9 mouse cellular contexts compared by ENCODE assay signal in the genomic region with DNA sequence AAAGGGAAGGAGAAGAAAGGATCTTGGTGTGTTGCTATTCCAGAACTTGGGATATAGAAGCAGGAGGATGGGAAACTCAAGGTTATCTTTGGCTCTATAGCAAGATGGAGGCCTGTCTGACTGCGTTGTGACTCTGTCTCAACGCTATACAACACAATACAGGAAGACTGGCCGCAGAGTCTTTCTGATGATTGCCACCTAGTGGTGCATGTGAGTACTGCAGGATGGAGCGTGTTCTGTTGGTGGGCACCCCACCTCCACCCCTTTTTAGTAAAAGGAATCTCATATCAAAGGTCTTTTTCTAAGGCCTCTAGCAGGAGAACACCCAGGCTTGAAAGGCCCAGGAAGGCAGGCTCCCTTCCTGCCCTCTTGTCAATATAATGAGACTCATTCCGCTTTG. TPM values are rescaled to one million over a fixed set of nuclear protein-coding genes. Genes with fewer than 3 reads are reported as not detected.
A peak's percentile ranks its signal among the peaks of the same experiment; 100 is the strongest.
DNase-seq lines count a peak whose midpoint lies in the region; ATAC-seq and TF ChIP-seq lines count a peak whose summit lies in the region.
"Had no signal": no experiment of that assay in that cellular context is flagged by ENCODE, and none has a peak within 500 bp of the region (broad histone marks: within the 10 kb centered on the region; RNA-seq: fewer than 3 reads in every experiment).

No protein-coding gene starts in this region.

- 16% methylated on average over 5 of the region's 5 CpGs for WGBS in hindbrain, embryonic 10.5 days
- WGBS in hindbrain, embryonic 13.5 days: 13% methylated on average over 5 of the region's 5 CpGs
- 16% methylated on average over 5 of the region's 5 CpGs for WGBS in thymus, adult 2 months

- H3K4me1 ChIP-seq in hindbrain, embryonic 10.5 days (replicated peaks): peaks cover 19% of the 10 kb centered on the region; the same call in 1 of the 2 replicates
- H3K4me1 ChIP-seq in hindbrain, embryonic 13.5 days (replicated peaks): 0 out of 2 replicates have a peak, but pooled peaks cover 2% of the 10 kb centered on the region
- H3K4me1 ChIP-seq in cortical plate, adult 2 months (ENCODE audit: control insufficient read depth, insufficient read depth, low read length): no peaks in the 10 kb centered on the region
- H3K4me1 ChIP-seq in thymus, adult 2 months (replicated peaks; ENCODE audit: control insufficient read depth, insufficient read depth, low read length): no peaks in the 10 kb centered on the region
- H3K4me1 ChIP-seq: embryonic facial prominence, embryonic 12.5 days had no signal

- no peaks in the 10 kb centered on the region for H3K9me3 ChIP-seq in hindbrain, embryonic 10.5 days
- no peaks in the 10 kb centered on the region for H3K9me3 ChIP-seq in hindbrain, embryonic 13.5 days
- H3K9me3 ChIP-seq: embryonic facial prominence, embryonic 12.5 days had no signal

- H3K27me3 ChIP-seq in hindbrain, embryonic 10.5 days (ENCODE audit: insufficient read depth, poor library complexity, severe bottlenecking): peaks cover 21% of the 10 kb centered on the region
- peaks cover 8% of the 10 kb centered on the region for H3K27me3 ChIP-seq in hindbrain, embryonic 13.5 days
- no peaks in the 10 kb centered on the region for H3K27me3 ChIP-seq in thymus, adult 2 months (ENCODE audit: control insufficient read depth, insufficient read depth, low read length)

- H3K9ac ChIP-seq in hindbrain, embryonic 13.5 days: no peak overlapping the region
- H3K9ac ChIP-seq: embryonic facial prominence, embryonic 12.5 days had no signal

- no peak overlapping the region for H3K27ac ChIP-seq in hindbrain, embryonic 10.5 days
- no peak overlapping the region for H3K27ac ChIP-seq in hindbrain, embryonic 13.5 days
- no peak overlapping the region for H3K27ac ChIP-seq in cortical plate, adult 2 months (ENCODE audit: insufficient read depth, low read length)
- H3K27ac ChIP-seq in thymus, adult 2 months (ENCODE audit: control insufficient read depth, insufficient read depth, low read length): no peak overlapping the region
- H3K27ac ChIP-seq: embryonic facial prominence, embryonic 12.5 days had no signal

- ATAC-seq in hindbrain, embryonic 13.5 days (ENCODE audit: low FRiP score): no peak
- ATAC-seq in activated CD4-positive, CD25-positive, alpha-beta regulatory T cell, adult 4 months: peak; percentile 72

- H3K36me3 ChIP-seq in hindbrain, embryonic 10.5 days: no peaks in the 10 kb centered on the region
- no peaks in the 10 kb centered on the region for H3K36me3 ChIP-seq in hindbrain, embryonic 13.5 days
- no peaks in the 10 kb centered on the region for H3K36me3 ChIP-seq in thymus, adult 2 months (ENCODE audit: control insufficient read depth, insufficient read depth, low read length)
- H3K36me3 ChIP-seq: embryonic facial prominence, embryonic 12.5 days had no signal

- no peak overlapping the region for H3K4me2 ChIP-seq in hindbrain, embryonic 13.5 days
- H3K4me2 ChIP-seq: embryonic facial prominence, embryonic 12.5 days had no signal

- no peak overlapping the region for H3K4me3 ChIP-seq in hindbrain, embryonic 10.5 days
- H3K4me3 ChIP-seq in hindbrain, embryonic 13.5 days: no peak overlapping the region
- no peak overlapping the region for H3K4me3 ChIP-seq in cortical plate, adult 2 months (ENCODE audit: insufficient read depth, low read length)
- H3K4me3 ChIP-seq in thymus, adult 2 months (ENCODE audit: control insufficient read depth, insufficient read depth, low read length): no peak overlapping the region
- H3K4me3 ChIP-seq: embryonic facial prominence, embryonic 12.5 days had no signal

- intact Hi-C loops in heart, postnatal 36 days (cut with DNase I): loop anchor here (10.0 kb wide), 1 partner anchor 422 kb away; a partner anchor contains a TSS
- intact Hi-C loops in left cerebral cortex, postnatal 25 days (cut with DNase I): loop anchor here (2.0 to 5.0 kb wide), 3 partner anchors 60 to 224 kb away; a partner anchor contains a TSS

- DNase-seq in hindbrain, embryonic 10.5 days (ENCODE audit: low spot score): peak; percentile 75
- DNase-seq in heart, postnatal 36 days: peak; percentile 84 to 89
- DNase-seq in left cerebral cortex, postnatal 25 days (ENCODE audit: low spot score in 2 of 2): peak; percentile 80 to 82
- peak; percentile 94 for DNase-seq in naive thymus-derived CD4-positive, alpha-beta T cell, adult 2 months (ENCODE audit: low read depth)
- peak; percentile 86 for DNase-seq in thymus, adult 2 months

- peak; percentile 90 for TF ChIP-seq CTCF in cortical plate, adult 2 months (IDR thresholded peaks at IDR 0.05; ENCODE audit: extremely low read depth, insufficient read depth, low read length)
- TF ChIP-seq CTCF in thymus, adult 2 months (IDR thresholded peaks at IDR 0.05; ENCODE audit: borderline replicate concordance, control insufficient read depth, extremely low read depth, insufficient read depth, low read length, poor library complexity): peak; percentile 40; the same call in 1 of the 2 replicates

- no peak for TF ChIP-seq POLR2A in cortical plate, adult 2 months (IDR thresholded peaks at IDR 0.05; ENCODE audit: extremely low read depth, insufficient read depth, low read length)
- no peak for TF ChIP-seq POLR2A in thymus, adult 2 months (IDR thresholded peaks at IDR 0.05; ENCODE audit: control insufficient read depth, extremely low read depth, insufficient read depth, low read length, poor library complexity)

RNA-seq across cellular contexts. Expression of a gene that starts 36.5 kb away (rescaled TPM):
- polyA plus RNA-seq in hindbrain, embryonic 10.5 days (2016; fragmentation: Nextera tagmentation; extraction: Ambion mirVana): 4.8 and 5.1 TPM in 2 replicates
- 3.2 and 3.4 TPM in 2 replicates for polyA plus RNA-seq in hindbrain, embryonic 13.5 days (2015; fragmentation: Nextera tagmentation; extraction: Ambion mirVana)
- polyA plus RNA-seq in activated CD4-positive, CD25-positive, alpha-beta regulatory T cell, adult 4 months (2017; shearing (Covaris generic)): 10 to 100 TPM; 25.5 to 33.2 TPM
- polyA plus RNA-seq in cortical plate, adult 2 months (2012; rRNA removed): 11.8 and 13.2 TPM in 2 replicates
- 10 to 100 TPM; 16.3 to 17.6 TPM for total RNA-seq in heart, postnatal 36 days (2021)
- total RNA-seq in left cerebral cortex, postnatal 25 days (2021): 10 to 100 TPM in 1 of 2 experiments, 1 to 10 TPM in 1; 7.9 to 12.4 TPM
- polyA plus RNA-seq in thymus, adult 2 months (2012; rRNA removed): 124 and 125 TPM in 2 replicates

RNA-seq across cellular contexts. Expression of a gene that starts 59.7 kb away (rescaled TPM):
- 3.9 and 4.2 TPM in 2 replicates for polyA plus RNA-seq in hindbrain, embryonic 10.5 days (2016; fragmentation: Nextera tagmentation; extraction: Ambion mirVana)
- 3.2 and 3.4 TPM in 2 replicates for polyA plus RNA-seq in hindbrain, embryonic 13.5 days (2015; fragmentation: Nextera tagmentation; extraction: Ambion mirVana)
- 10 to 100 TPM; 22.0 to 28.9 TPM for polyA plus RNA-seq in activated CD4-positive, CD25-positive, alpha-beta regulatory T cell, adult 4 months (2017; shearing (Covaris generic))
- polyA plus RNA-seq in cortical plate, adult 2 months (2012; rRNA removed): 2.8 and 3.4 TPM in 2 replicates
- total RNA-seq in heart, postnatal 36 days (2021): 1 to 10 TPM; 3.3 to 3.8 TPM
- total RNA-seq in left cerebral cortex, postnatal 25 days (2021): 1 to 10 TPM; 4.1 to 4.3 TPM
- polyA plus RNA-seq in thymus, adult 2 months (2012; rRNA removed): 40.7 and 41.3 TPM in 2 replicates
